Mouse (Mus musculus) myocyte (in vitro differentiated cells): ENCODE measurements around the gene Polm. TPM values are rescaled to one million over a fixed set of nuclear protein-coding genes. Genes with fewer than 3 reads are reported as not detected.

Source experiments
- H3K27me3 ChIP-seq: one replicate; pipeline ENCODE4 v1.6.1; 2011; ENCODE audit not compliant: control insufficient read depth, insufficient read depth, insufficient read length
- H3K36me3 ChIP-seq: one replicate; pipeline ENCODE4 v1.6.1; 2011; ENCODE audit not compliant: control insufficient read depth, insufficient read depth
- H3K4me2 ChIP-seq: one replicate; pipeline ENCODE4 v1.6.1; 2011; ENCODE audit warnings: low read depth, control low read depth
- H3K4me3 ChIP-seq: one replicate; pipeline ENCODE4 v1.5.1; 2011; ENCODE audit warnings: mild to moderate bottlenecking, control low read depth, moderate library complexity
- H3K79me2 ChIP-seq: one replicate; pipeline ENCODE4 v1.6.1; 2011; ENCODE audit not compliant: control insufficient read depth, insufficient read depth
- H3ac ChIP-seq: one replicate; pipeline ENCODE4 v1.6.1; 2011; ENCODE audit not compliant: control insufficient read depth, insufficient read length
- CEBPB ChIP-seq: IDR thresholded peaks from 2 replicates; pipeline ENCODE4 v1.6.1; 2011; ENCODE audit warnings: mild to moderate bottlenecking, moderate library complexity; ENCODE audit not compliant: poor library complexity, insufficient read depth, severe bottlenecking
- E2F4 ChIP-seq: IDR thresholded peaks from one replicate; pipeline ENCODE4 v1.6.1; 2011; ENCODE audit warnings: mild to moderate bottlenecking, control low read depth, moderate library complexity; ENCODE audit not compliant: insufficient read depth
- MAX ChIP-seq: IDR thresholded peaks from one replicate; pipeline ENCODE4 v1.6.1; 2011; ENCODE audit warnings: low read depth, mild to moderate bottlenecking, control low read depth
- MYOD1 ChIP-seq, 3 experiments: IDR thresholded peaks; one replicate each; pipeline ENCODE4 v1.6.1; 2011; ENCODE audit warnings: control low read depth in 2 of 3, low read depth in 2 of 3, mild to moderate bottlenecking in 2 of 3, moderate library complexity in 1 of 3; ENCODE audit not compliant: insufficient read length in 2 of 3, control insufficient read depth in 1 of 3
- MYOG ChIP-seq, 3 experiments: IDR thresholded peaks; one replicate each; pipeline ENCODE4 v1.6.1; 2011; ENCODE audit warnings: control low read depth in 2 of 3, low read depth in 2 of 3, mild to moderate bottlenecking in 2 of 3; ENCODE audit not compliant: insufficient read length in 2 of 3, control insufficient read depth in 1 of 3, insufficient read depth in 1 of 3
- POLR2A ChIP-seq: IDR thresholded peaks from one replicate; pipeline ENCODE4 v1.6.1; 2011; ENCODE audit warnings: low read depth, mild to moderate bottlenecking, control low read depth, moderate library complexity; ENCODE audit not compliant: insufficient read length
- POLR2AphosphoS2 ChIP-seq: IDR thresholded peaks from one replicate; pipeline ENCODE4 v1.6.1; 2011; ENCODE audit warnings: low read depth, control low read depth; ENCODE audit not compliant: insufficient read length
- REST ChIP-seq: IDR thresholded peaks from one replicate; pipeline ENCODE4 v1.6.1; 2011; ENCODE audit warnings: mild to moderate bottlenecking, control low read depth, moderate library complexity; ENCODE audit not compliant: insufficient read depth, insufficient read length
- SRF ChIP-seq: IDR thresholded peaks from one replicate; pipeline ENCODE4 v1.6.1; 2011; ENCODE audit warnings: low read depth; ENCODE audit not compliant: control insufficient read depth, insufficient read length
- TCF12 ChIP-seq: IDR thresholded peaks from one replicate; pipeline ENCODE4 v1.6.1; 2011; ENCODE audit warnings: mild to moderate bottlenecking, control low read depth; ENCODE audit not compliant: poor library complexity, insufficient read depth, severe bottlenecking
- TCF3 ChIP-seq: IDR thresholded peaks from one replicate; pipeline ENCODE4 v1.6.1; 2011; ENCODE audit warnings: low read depth, control low read depth; ENCODE audit not compliant: insufficient read length
- USF1 ChIP-seq: IDR thresholded peaks from one replicate; pipeline ENCODE4 v1.6.1; 2011; ENCODE audit warnings: low read depth, mild to moderate bottlenecking, control low read depth, moderate library complexity
- polyA plus RNA-seq: library from polyadenylated mRNA; unstranded; fragments of >200 nt; fragmentation: generic; extraction: Trizol; gene quantifications from one replicate; pipeline ENCODE4 v1.2.1, GENCODE M21; 2012; ENCODE audit warnings: missing spikeins

The Polm gene
- polyA plus RNA-seq, 1 experiment: 4.3 TPM

DNA sequence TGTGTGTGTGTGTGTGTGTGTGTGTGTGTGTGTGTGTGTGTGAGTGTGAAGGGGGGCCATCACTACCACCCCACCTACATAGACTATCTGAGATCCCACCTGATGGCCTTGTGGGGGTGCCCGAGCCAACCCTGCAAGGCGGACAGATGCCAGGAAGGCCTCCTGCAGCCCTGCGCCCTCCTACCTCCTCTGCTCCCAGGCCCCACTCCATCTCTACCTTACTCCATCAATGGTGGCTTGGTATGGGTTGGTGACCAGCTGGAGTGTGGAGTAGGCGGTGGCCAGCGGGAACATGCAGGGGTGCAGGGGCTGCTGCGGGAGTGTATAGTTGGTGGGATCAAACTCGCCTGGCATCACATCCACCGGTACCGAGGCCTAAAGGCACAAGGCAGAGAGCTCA is 35.4 kb upstream of the Polm start:
- no peaks in the 10 kb centered on the region for H3K27me3 ChIP-seq
- TF ChIP-seq TCF3 (no peak), POLR2AphosphoS2 (peak; percentile 66)

DNA sequence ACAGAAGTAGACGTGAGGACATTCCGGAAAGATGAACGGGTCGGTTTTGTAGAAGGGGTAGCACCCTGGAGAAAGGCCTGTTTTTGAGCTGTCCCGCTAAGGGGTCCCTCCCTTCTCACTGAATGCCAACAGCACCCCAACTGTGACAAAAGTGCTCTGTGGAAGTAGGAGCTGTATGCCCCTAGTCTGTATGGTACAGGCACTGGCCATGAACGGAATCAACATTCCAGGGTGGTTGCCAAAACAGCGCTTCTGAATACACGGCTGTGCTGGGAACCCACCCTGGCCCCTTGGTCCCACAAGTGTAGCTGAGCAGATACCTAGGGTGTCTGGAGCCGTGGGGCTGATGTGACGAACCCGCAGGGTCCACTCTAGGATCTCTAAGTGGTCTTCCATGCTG is 34.9 kb upstream of the Polm start:
- Histone ChIP-seq H3K27me3 (no peaks in the 10 kb centered on the region), H3K4me2 (no peak overlapping the region), H3K4me3 (no peak overlapping the region), H3ac (no peak overlapping the region), H3K36me3 (no peaks in the 10 kb centered on the region), H3K79me2 (no peaks in the 10 kb centered on the region)
- TF ChIP-seq POLR2A (no peak), REST (no peak), SRF (no peak), CEBPB (no peak), MYOD1 (IDR thresholded peaks at IDR 0.05; ENCODE audit: control insufficient read depth in 1 of 3, insufficient read length in 2 of 3, low read depth in 2 of 3) (no peak), MAX (no peak), POLR2AphosphoS2 (no peak), TCF3 (no peak), TCF12 (no peak)

More for the DNA sequence above, 35.4 kb upstream of the Polm start:
- Histone ChIP-seq H3K4me2 (no peak overlapping the region), H3ac (no peak overlapping the region), H3K79me2 (no peaks in the 10 kb centered on the region), H3K36me3 (no peaks in the 10 kb centered on the region), H3K4me3 (no peak overlapping the region)

- H3K27me3 ChIP-seq: no peaks in the 10 kb centered on the region
- H3K79me2 ChIP-seq: no peaks in the 10 kb centered on the region
- no peaks in the 10 kb centered on the region for H3K36me3 ChIP-seq
- H3ac ChIP-seq: no peak overlapping the region
- TF ChIP-seq TCF3 (no peak), TCF12 (no peak), MYOG (IDR thresholded peaks at IDR 0.05; ENCODE audit: control insufficient read depth in 1 of 3, insufficient read depth in 1 of 3, insufficient read length in 2 of 3, low read depth in 2 of 3) (no peak), CEBPB (no peak)
- no peak overlapping the region for H3K4me2 ChIP-seq
- H3K4me3 ChIP-seq: no peak overlapping the region
These were observed 32.3 kb upstream of the Polm start for GRCm38 (mm10) chr11:5870069-5870468.

DNA sequence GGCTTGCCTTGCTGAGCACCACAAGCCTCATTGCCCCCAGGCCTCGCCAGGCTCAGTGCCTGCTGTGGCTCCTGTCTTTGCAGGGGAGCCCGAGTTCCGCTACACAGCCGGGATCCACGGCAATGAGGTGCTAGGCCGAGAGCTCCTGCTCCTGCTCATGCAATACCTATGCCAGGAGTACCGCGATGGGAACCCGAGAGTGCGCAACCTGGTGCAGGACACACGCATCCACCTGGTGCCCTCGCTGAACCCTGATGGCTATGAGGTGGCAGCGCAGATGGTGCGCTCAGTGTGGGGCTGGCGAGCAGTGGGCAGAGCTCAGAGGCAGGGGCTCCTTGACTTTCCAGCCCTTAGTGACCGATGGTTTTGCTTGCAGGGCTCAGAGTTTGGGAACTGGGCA is 31.5 kb upstream of the Polm start:
- TF ChIP-seq SRF (no peak), MYOD1 (IDR thresholded peaks at IDR 0.05; ENCODE audit: control insufficient read depth in 1 of 3, insufficient read length in 2 of 3, low read depth in 2 of 3) (no peak), USF1 (no peak), E2F4 (no peak), TCF3 (no peak), MAX (no peak), TCF12 (no peak), POLR2A (no peak), CEBPB (no peak), MYOG (IDR thresholded peaks at IDR 0.05; ENCODE audit: control insufficient read depth in 1 of 3, insufficient read depth in 1 of 3, insufficient read length in 2 of 3, low read depth in 2 of 3) (no peak), REST (no peak), POLR2AphosphoS2 (no peak)
- Histone ChIP-seq H3K27me3 (no peaks in the 10 kb centered on the region), H3K36me3 (peaks cover 4% of the 10 kb centered on the region)

DNA sequence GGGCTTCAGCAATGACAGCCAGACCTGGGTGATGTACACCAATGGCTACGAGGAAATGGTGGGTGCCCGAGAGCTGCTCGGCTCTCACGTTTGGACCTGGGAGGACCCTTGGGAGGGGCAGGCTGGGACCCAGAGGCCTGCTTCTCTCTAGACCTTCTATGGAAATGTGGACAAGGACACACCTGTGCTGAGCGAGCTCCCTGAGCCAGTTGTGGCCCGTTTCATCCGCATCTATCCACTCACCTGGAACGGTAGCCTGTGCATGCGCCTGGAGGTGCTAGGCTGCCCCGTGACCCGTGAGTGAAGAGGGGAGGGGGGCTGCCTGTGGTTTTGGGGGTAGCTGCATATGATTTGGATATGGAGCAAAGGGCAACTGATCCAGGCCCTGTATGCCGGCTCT is 30.5 kb upstream of the Polm start:
- peaks cover 10% of the 10 kb centered on the region for H3K79me2 ChIP-seq
- no peak overlapping the region for H3K4me2 ChIP-seq
- peaks cover 6% of the 10 kb centered on the region for H3K36me3 ChIP-seq
- no peaks in the 10 kb centered on the region for H3K27me3 ChIP-seq
- H3K4me3 ChIP-seq: no peak overlapping the region
- no peak overlapping the region for H3ac ChIP-seq
- no peak for TF ChIP-seq MAX
- no peak for TF ChIP-seq REST
- TF ChIP-seq TCF12: no peak
- no peak for TF ChIP-seq POLR2AphosphoS2
- TF ChIP-seq MYOD1 (IDR thresholded peaks at IDR 0.05; ENCODE audit: control insufficient read depth in 1 of 3, insufficient read length in 2 of 3, low read depth in 2 of 3): no peak
- TF ChIP-seq TCF3: no peak
- TF ChIP-seq MYOG (IDR thresholded peaks at IDR 0.05; ENCODE audit: control insufficient read depth in 1 of 3, insufficient read depth in 1 of 3, insufficient read length in 2 of 3, low read depth in 2 of 3): no peak
- no peak for TF ChIP-seq E2F4
- no peak for TF ChIP-seq POLR2A
- no peak for TF ChIP-seq CEBPB
- TF ChIP-seq SRF: no peak
- no peak for TF ChIP-seq USF1

More for the DNA sequence above, 31.5 kb upstream of the Polm start:
- peaks cover under 1% of the 10 kb centered on the region for H3K79me2 ChIP-seq
- H3ac ChIP-seq: no peak overlapping the region
- no peak overlapping the region for H3K4me2 ChIP-seq
- no peak overlapping the region for H3K4me3 ChIP-seq

GRCm38 (mm10) chr11:5867196-5867595 is 29.4 kb upstream of the Polm start:
- H3K36me3 ChIP-seq: peaks cover 6% of the 10 kb centered on the region
- no peak for TF ChIP-seq CEBPB
- TF ChIP-seq MYOD1 (IDR thresholded peaks at IDR 0.05; ENCODE audit: control insufficient read depth in 1 of 3, insufficient read length in 2 of 3, low read depth in 2 of 3): no peak
- TF ChIP-seq TCF12: no peak
- TF ChIP-seq E2F4: no peak
- no peak for TF ChIP-seq TCF3
- TF ChIP-seq REST: no peak
- no peak for TF ChIP-seq MYOG (IDR thresholded peaks at IDR 0.05; ENCODE audit: control insufficient read depth in 1 of 3, insufficient read depth in 1 of 3, insufficient read length in 2 of 3, low read depth in 2 of 3)
- TF ChIP-seq POLR2A: no peak
- no peak for TF ChIP-seq SRF
- H3ac ChIP-seq: no peak overlapping the region
- H3K79me2 ChIP-seq: peaks cover 10% of the 10 kb centered on the region
- H3K27me3 ChIP-seq: no peaks in the 10 kb centered on the region
- no peak overlapping the region for H3K4me3 ChIP-seq
- no peak overlapping the region for H3K4me2 ChIP-seq
